Mouse (Mus musculus) T-helper 17 cell (primary cell): ENCODE measurements at regions not wholly inside any gene's neighbourhood (a gene's known extent, or its start where the extent isn't known, plus 50 kb on each side); places are given as distances from the start of the nearest gene placed in this dataset.

Experiments
- in situ Hi-C, 2 experiments: fragments of 300-600 bp; cut with MboI, MseI; formaldehyde crosslinking; loops; 1 replicate in 1 of 2; 2 replicates in 1 of 2; pipeline ENCODE4 v1.15.1; 2025; ENCODE audit warnings: high pct_unique_total_duplicates in 2 of 2

- in situ Hi-C loops, result no loop called here
Measured at GRCm38 (mm10) chr12:13100505-13101354, 148.3 kb downstream of the Ddx1 start.

GRCm38 (mm10) chr12:13094111-13094851 lies 152.6 kb upstream of the Mycn start:
- in situ Hi-C loops, result no loop called here

GRCm38 (mm10) chr12:13085951-13086350 lies 144.2 kb upstream of the Mycn start:
- in situ Hi-C loops, result no loop called here

GRCm38 (mm10) chr12:13085484-13085883 lies 143.8 kb upstream of the Mycn start:
- in situ Hi-C loops, result no loop called here

- in situ Hi-C loops, result no loop called here
Measured at GRCm38 (mm10) chr12:13083337-13084054, 141.8 kb upstream of the Mycn start.

GRCm38 (mm10) chr12:13080791-13081190 lies 139.1 kb upstream of the Mycn start:
- in situ Hi-C loops, result no loop called here

- in situ Hi-C loops, result no loop called here
Measured at GRCm38 (mm10) chr12:13079832-13080231, 138.1 kb upstream of the Mycn start.

- in situ Hi-C loops, result no loop called here
Measured at GRCm38 (mm10) chr12:13077689-13078088, 136.0 kb upstream of the Mycn start.

- in situ Hi-C loops, result no loop called here
Measured at GRCm38 (mm10) chr12:13076699-13077287, 135.1 kb upstream of the Mycn start.

- in situ Hi-C loops, result no loop called here
Measured at GRCm38 (mm10) chr12:13073126-13073886, 131.6 kb upstream of the Mycn start.

GRCm38 (mm10) chr12:13067295-13067694 lies 125.6 kb upstream of the Mycn start:
- in situ Hi-C loops, result no loop called here

GRCm38 (mm10) chr12:13066604-13067181 lies 125.0 kb upstream of the Mycn start:
- in situ Hi-C loops, result no loop called here

GRCm38 (mm10) chr12:13059473-13059872 lies 117.8 kb upstream of the Mycn start:
- in situ Hi-C loops, result no loop called here

- in situ Hi-C loops, result no loop called here
Measured at GRCm38 (mm10) chr12:13056246-13056645, 114.5 kb upstream of the Mycn start.

- in situ Hi-C loops, result no loop called here
Measured at GRCm38 (mm10) chr12:13054611-13055010, 112.9 kb upstream of the Mycn start.

GRCm38 (mm10) chr12:13053746-13054145 lies 112.0 kb upstream of the Mycn start:
- in situ Hi-C loops, result no loop called here

GRCm38 (mm10) chr12:13052845-13053623 lies 111.3 kb upstream of the Mycn start:
- in situ Hi-C loops, result no loop called here

GRCm38 (mm10) chr12:13052164-13052563 lies 110.5 kb upstream of the Mycn start:
- in situ Hi-C loops, result no loop called here

- in situ Hi-C loops, result no loop called here
Measured at GRCm38 (mm10) chr12:13049659-13050058, 107.9 kb upstream of the Mycn start.
